Mouse (Mus musculus) activated CD4-positive, CD25-positive, alpha-beta regulatory T cell, adult 4 months (primary cell): ENCODE data around the gene Pik3ap1. TPM values are rescaled to one million over a fixed set of nuclear protein-coding genes. Genes with fewer than 3 reads are reported as not detected.
"Not testable (repeated sequence)": the region's sequence is repeated elsewhere in the genome, so short reads cannot be mapped to it uniquely, and the experiment has no call there.

Experiments
- ATAC-seq: one replicate; pipeline ENCODE4 v1.8.0; 2017
- polyA plus RNA-seq, 2 experiments: library from polyadenylated mRNA; unstranded; fragments of 100-300 nt; shearing (Covaris generic); gene quantifications; one replicate each; pipeline ENCODE4 v1.2.1; 2017

The Pik3ap1 gene
- polyA plus RNA-seq, 2 experiments from 2014 or later = 1.6 to 2.7 TPM

GRCm38 (mm10) chr19:41332228-41332627, 52.7 kb downstream of the Pik3ap1 start:
- ATAC-seq = no peak

DNA sequence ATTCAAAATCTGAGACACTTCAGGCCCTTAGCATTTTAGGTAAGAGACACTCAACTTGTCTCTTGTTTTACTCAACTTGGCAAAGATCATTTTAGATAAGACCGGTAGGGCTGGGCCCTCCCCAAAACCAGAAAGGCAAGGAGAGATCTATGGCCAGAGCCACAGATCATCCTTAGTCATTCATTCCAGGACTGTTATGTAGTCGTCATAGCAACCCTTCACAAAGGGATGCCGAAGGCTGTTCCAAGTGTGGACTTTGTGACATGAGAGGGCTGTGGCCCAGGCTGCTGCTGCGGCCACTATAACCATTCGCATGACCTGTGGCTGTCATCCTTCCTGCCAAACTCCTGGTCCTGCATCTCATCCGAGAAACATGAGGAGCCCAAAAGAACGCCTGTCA, 54.5 kb downstream of the Pik3ap1 start:
- ATAC-seq = no peak

- no peak for ATAC-seq
These were observed 54.9 kb downstream of the Pik3ap1 start for GRCm38 (mm10) chr19:41329961-41330360.

GRCm38 (mm10) chr19:41328743-41329142, 56.2 kb downstream of the Pik3ap1 start:
- peak; percentile 91 for ATAC-seq

DNA sequence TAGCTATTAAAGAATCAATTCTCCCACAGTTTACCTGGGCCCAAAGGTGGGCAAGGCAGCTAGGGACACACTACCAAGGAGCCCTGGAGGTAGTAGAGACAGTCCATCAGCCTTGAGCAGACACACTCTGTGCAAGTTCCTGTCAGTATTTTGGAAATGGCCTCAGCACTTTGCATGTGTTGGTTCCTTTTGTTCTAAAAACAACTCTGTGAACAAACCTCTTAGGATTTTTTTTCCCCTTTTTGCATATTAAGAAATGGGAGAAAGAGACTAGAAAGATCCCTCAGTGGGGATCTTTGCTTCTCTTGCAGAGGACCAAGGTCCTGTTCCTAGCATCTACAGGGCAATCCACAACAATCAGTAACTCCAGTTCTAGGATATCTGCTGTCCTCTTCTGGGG, 61.1 kb downstream of the Pik3ap1 start:
- no peak for ATAC-seq

GRCm38 (mm10) chr19:41323125-41323524, 61.8 kb downstream of the Pik3ap1 start:
- peak; percentile 36 for ATAC-seq

GRCm38 (mm10) chr19:41321149-41321548, 63.8 kb downstream of the Pik3ap1 start:
- peak; percentile 26 for ATAC-seq

DNA sequence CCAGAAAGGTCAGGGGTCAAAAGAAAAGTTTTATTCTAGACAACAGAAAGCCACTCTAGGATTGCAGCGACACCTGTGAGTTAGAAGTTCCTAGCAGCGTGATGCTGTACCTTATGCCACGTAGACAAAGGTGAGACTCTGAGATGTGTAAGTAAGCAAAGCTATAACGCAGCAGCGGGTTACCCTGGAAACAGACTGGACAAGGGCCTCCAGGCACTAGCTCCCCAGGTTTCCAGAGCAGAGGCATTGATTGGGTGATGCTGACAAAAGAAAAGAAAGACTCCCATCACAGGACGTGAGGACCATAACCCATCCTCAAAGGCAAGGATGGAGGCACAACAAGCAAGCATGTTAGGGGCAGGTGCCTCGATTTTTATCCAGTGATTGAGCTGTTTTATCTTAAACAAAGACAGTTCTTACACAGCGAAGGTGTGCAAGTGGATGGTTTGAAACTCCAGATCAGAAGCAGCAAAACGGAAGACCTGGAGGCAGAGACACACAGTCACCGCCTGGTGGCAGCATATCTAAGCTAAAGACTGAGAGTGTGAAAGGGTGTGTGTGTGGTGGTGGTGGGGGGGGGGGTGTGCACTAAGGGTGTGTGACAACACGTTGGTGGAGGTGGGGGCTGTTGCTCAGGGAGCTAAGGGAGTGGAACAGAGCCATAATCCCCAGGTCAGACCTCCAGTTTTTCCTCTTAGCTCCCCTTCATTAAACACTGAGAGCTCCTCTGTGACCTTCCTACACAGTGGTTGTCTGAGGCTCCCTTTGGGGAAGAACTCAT, 67.4 kb downstream of the Pik3ap1 start:
- peak; percentile 72 for ATAC-seq

- no peak for ATAC-seq
These were observed 70.2 kb downstream of the Pik3ap1 start for GRCm38 (mm10) chr19:41314696-41315095.

- peak; percentile 40 for ATAC-seq
These were observed 71.2 kb downstream of the Pik3ap1 start for GRCm38 (mm10) chr19:41313663-41314062.

- ATAC-seq = not testable (repeated sequence)
These were observed 72.3 kb downstream of the Pik3ap1 start for GRCm38 (mm10) chr19:41312587-41312986.

GRCm38 (mm10) chr19:41312027-41312426, 72.9 kb downstream of the Pik3ap1 start:
- ATAC-seq = no peak

DNA sequence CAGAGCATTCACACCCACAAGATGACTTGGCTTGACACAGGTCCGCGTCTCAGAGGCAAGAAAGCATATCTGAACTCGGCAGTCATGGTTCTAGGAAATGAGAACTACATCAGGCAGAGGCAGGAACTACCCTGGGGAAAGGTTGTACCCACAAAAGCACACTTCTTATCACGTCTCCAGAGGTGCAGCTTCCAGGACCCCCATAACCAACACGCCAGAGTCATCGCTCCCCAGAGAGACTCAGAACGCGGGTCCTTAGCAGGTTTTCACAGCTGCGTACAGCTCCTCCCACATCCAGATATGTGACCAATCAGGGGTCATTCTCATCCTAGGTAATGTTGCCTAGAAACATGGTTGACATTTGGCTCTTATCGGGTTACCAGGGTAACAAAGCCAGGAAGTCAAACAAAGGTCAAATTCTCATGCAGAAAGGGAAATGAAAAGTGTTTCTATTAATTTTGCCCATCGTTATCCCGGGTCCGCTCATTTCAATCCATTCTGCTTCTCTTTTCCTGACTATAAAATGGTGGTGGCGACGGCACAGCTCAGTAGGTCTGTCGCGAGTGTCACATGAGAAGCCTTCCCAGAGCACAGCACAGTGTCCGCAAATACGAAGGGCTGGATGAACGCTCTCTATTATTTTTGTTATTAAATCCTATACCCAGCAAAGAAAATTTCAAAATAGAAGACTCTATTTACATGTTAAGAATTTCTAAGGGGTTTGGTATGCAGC, 73.8 kb downstream of the Pik3ap1 start:
- ATAC-seq = peak; percentile 98

GRCm38 (mm10) chr19:41303933-41304332, 81.0 kb downstream of the Pik3ap1 start:
- ATAC-seq = no peak

- ATAC-seq = no peak
These were observed 81.5 kb downstream of the Pik3ap1 start for GRCm38 (mm10) chr19:41303433-41303832.

DNA sequence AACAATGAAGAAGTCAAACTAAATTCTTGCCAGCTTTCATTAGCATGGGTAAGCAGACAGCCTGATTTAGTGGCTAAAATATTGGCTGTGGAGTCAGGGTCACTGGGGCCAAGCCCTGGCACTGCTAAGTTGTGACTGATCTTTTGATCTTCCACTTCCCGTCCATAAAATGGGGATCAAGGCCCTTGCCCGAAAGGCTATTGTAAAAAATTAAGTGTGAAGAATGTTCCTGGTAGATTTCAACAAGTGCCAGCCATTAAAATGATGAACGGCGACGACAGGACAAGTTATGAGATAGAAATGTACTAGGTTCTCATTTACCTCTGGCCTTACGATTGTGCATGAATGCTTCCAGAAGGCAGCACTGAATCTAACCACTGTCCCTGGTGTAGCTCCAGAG, 83.0 kb downstream of the Pik3ap1 start:
- ATAC-seq = no peak

DNA sequence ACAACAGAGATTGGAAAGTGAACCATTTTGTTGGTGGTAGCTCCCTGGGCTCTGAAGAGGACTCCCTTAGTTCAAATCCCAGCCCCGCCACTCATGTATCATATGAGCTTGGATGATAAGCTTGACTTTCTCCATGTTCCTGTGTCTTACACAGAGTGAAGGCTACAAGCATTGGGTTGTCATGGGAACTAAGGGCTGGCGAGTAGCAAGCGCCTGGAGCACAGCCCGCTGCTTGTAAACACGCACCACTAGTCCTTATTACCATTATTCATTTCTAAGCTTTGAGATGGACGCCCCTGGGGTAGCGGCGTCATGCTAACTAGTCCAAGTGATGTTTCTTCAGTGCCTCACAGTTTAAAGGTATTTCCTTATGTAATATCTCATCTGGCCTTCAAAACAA, 85.5 kb downstream of the Pik3ap1 start:
- ATAC-seq = no peak

DNA sequence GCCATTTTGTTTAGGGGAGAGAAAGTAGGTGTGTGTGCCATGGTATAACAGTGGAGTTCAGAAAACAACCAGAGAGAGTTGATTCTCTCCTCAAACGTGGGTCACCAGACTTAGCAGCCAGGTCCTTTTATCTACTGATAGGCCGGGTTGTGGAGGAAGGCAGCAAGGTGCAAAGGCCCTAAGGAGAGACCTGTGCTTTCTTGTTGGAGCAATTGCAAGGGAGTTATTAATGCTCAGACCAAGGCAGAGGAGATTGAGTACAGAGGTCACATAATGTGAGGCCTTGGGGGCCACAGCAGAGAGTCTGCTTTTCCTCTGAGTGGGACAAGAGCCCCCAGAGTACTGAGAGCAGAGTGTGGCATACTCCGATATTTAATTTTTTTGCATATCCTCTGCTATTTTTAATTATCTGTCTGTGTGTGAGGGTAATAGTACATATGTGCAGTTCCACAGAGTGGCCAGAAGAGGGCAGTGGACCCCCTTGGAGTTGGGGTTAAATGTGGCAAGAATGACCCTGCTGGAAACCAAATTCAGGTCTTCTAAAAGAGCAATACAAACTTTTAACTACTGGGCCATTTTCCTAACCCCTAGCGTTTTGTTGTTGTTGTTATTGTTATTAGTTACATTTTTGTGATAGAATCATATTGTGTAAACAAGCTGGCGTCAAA, 93.8 kb downstream of the Pik3ap1 start:
- no peak for ATAC-seq

- no peak for ATAC-seq
These were observed 96.3 kb downstream of the Pik3ap1 start for GRCm38 (mm10) chr19:41288568-41288967.

DNA sequence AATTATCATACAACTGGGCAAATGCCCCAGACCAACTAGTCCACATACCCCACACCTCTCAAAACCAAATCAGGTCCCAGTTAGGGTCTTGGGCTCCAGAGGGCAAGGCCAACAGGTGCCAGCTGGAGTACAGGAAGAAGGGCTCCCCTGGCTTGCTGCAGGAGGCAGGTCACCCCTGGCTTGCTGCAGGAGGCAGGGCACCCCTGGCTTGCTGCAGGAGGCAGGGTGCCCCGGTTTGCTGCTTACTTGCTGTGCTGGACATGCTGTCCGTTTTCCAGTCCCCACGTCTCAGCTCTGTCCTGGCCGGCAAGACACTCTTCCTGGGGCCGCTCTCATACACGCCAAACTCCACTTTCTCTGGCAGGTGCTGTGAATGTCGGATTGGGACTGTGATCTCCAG, 97.7 kb downstream of the Pik3ap1 start:
- no peak for ATAC-seq

DNA sequence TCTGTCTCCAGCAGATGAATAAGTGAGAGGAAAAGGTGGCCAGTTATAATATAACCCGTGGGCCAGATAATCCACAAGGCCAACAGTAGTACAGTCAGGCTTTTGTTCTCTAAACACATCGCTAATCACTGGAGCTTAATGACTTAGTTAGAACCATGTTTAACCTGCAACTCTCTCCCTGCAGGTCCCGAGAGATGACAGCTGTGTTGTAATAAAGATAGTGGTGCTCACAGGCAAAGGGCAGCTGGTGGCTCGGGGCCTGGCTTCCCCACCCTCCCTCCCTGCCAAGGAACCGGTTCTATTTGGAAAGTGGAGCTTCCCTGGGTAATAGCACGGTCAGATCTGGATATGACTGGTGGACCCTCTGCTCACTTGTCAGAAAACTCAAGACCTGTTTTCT, 100.4 kb downstream of the Pik3ap1 start:
- ATAC-seq = no peak

- ATAC-seq = peak; percentile 40
These were observed 102.2 kb downstream of the Pik3ap1 start for GRCm38 (mm10) chr19:41282718-41283117.

GRCm38 (mm10) chr19:41282216-41282615, 102.7 kb downstream of the Pik3ap1 start:
- no peak for ATAC-seq
